Comparison of ENCODE assay signal across 8 mouse cellular contexts in genomic region chrX:142967067-142967466, GRCm38 (mm10). TPM values are rescaled to one million over a fixed set of nuclear protein-coding genes. Genes with fewer than 3 reads are reported as not detected.
DNase-seq lines count a peak whose midpoint lies in the region; ATAC-seq and TF ChIP-seq lines count a peak whose summit lies in the region.

No protein-coding gene starts in this region.

- WGBS in kidney, adult 2 months = 17% methylated on average over 7 of the region's 7 CpGs
- 34% methylated on average over 7 of the region's 7 CpGs for WGBS in bone marrow, adult 2 months
- WGBS in heart, embryonic 16.5 days = 37% methylated on average over 7 of the region's 7 CpGs
- 36% methylated on average over 7 of the region's 7 CpGs for WGBS in liver, embryonic 11.5 days

- H3K4me2 ChIP-seq in heart, embryonic 16.5 days (ENCODE audit: low read depth, low read length) = peak overlapping the region; percentile 70
- H3K4me2 ChIP-seq in liver, embryonic 11.5 days = peak overlapping the region; percentile 58

- no peaks in the 10 kb centered on the region for H3K9me3 ChIP-seq in heart, embryonic 16.5 days (replicated peaks; ENCODE audit: control insufficient read depth, low read length)
- H3K9me3 ChIP-seq in liver, embryonic 11.5 days (ENCODE audit: control insufficient read depth, low read length) = no peaks in the 10 kb centered on the region

- peaks cover 3% of the 10 kb centered on the region; the same call in 1 of the 2 replicates for H3K4me1 ChIP-seq in kidney, adult 2 months (ENCODE audit: control insufficient read depth, insufficient read depth, low read length)
- H3K4me1 ChIP-seq in bone marrow, adult 2 months (ENCODE audit: control insufficient read depth, insufficient read depth, low read length) = no peaks in the 10 kb centered on the region; the same call in 1 of the 2 replicates
- 0 out of 2 replicates have a peak, but pooled peaks cover 2% of the 10 kb centered on the region for H3K4me1 ChIP-seq in heart, embryonic 16.5 days (ENCODE audit: control insufficient read depth, insufficient read depth, low read length)
- H3K4me1 ChIP-seq in liver, embryonic 11.5 days (replicated peaks; ENCODE audit: control insufficient read depth, insufficient read depth, low read length) = no peaks in the 10 kb centered on the region

- H3K27ac ChIP-seq in kidney, adult 2 months (ENCODE audit: insufficient read depth, low read depth, low read length) = no peak overlapping the region
- H3K27ac ChIP-seq in bone marrow, adult 2 months (ENCODE audit: control insufficient read depth, insufficient read depth, low read depth, low read length, poor library complexity) = no peak overlapping the region
- peak overlapping the region; percentile 55 for H3K27ac ChIP-seq in heart, embryonic 16.5 days (ENCODE audit: low read length)
- H3K27ac ChIP-seq in liver, embryonic 11.5 days (ENCODE audit: low read depth, low read length) = peak overlapping the region; percentile 52

- peak overlapping the region; percentile 80 for H3K4me3 ChIP-seq in kidney, adult 2 months (ENCODE audit: insufficient read depth, low read depth, low read length)
- H3K4me3 ChIP-seq in bone marrow, adult 2 months (replicated peaks; ENCODE audit: control insufficient read depth, low read depth, low read length) = peak overlapping the region; percentile 56
- peak overlapping the region; percentile 61 for H3K4me3 ChIP-seq in heart, embryonic 16.5 days (ENCODE audit: low read length)
- H3K4me3 ChIP-seq in liver, embryonic 11.5 days (ENCODE audit: low read depth, low read length) = peak overlapping the region; percentile 78

- DNase-seq in kidney, adult 2 months = peak; percentile 0
- no peak for DNase-seq in kidney, adult 9 months
- DNase-seq in liver, embryonic 11.5 days (ENCODE audit: low spot score) = no peak
- DNase-seq in splenic B cell, adult 2 months (ENCODE audit: low read depth, low spot score) = peak; percentile 8
- DNase-seq in layer of hippocampus, adult 9-10 months (ENCODE audit: low spot score) = no peak
- no peak for DNase-seq in urinary bladder, postnatal 10 days (ENCODE audit: low spot score)

- no peaks in the 10 kb centered on the region for H3K27me3 ChIP-seq in kidney, adult 2 months (replicated peaks; ENCODE audit: control insufficient read depth, insufficient read depth, low read length)
- H3K27me3 ChIP-seq in heart, embryonic 16.5 days (ENCODE audit: control insufficient read depth, insufficient read depth, low read length) = no peaks in the 10 kb centered on the region
- H3K27me3 ChIP-seq in liver, embryonic 11.5 days (replicated peaks; ENCODE audit: control insufficient read depth, insufficient read depth, low read length) = peaks cover 12% of the 10 kb centered on the region
- no peaks in the 10 kb centered on the region for H3K27me3 ChIP-seq in splenic B cell, adult 2 months (ENCODE audit: control insufficient read depth, insufficient read depth, low read length, poor library complexity, severe bottlenecking)

- H3K9ac ChIP-seq in heart, embryonic 16.5 days (ENCODE audit: low read length) = peak overlapping the region; percentile 57
- peak overlapping the region; percentile 48; the same call in 1 of the 2 replicates for H3K9ac ChIP-seq in liver, embryonic 11.5 days (ENCODE audit: low read depth, low read length)

- no peak for TF ChIP-seq CTCF in kidney, adult 2 months (conservative IDR thresholded peaks at IDR 0.05; ENCODE audit: insufficient read depth, insufficient read length, low read depth, low read length)
- no peak for TF ChIP-seq CTCF in bone marrow, adult 2 months (IDR thresholded peaks at IDR 0.05; ENCODE audit: control insufficient read depth, insufficient read depth, low read length)

- no peak for ATAC-seq in heart, embryonic 16.5 days (replicated peaks; ENCODE audit: extremely low read depth, insufficient read depth, low FRiP score)
- no peak for ATAC-seq in liver, embryonic 11.5 days (replicated peaks; ENCODE audit: low FRiP score)

- no peaks in the 10 kb centered on the region for H3K36me3 ChIP-seq in kidney, adult 2 months (ENCODE audit: control insufficient read depth, insufficient read depth, low read length)
- no peaks in the 10 kb centered on the region for H3K36me3 ChIP-seq in heart, embryonic 16.5 days (ENCODE audit: control insufficient read depth, insufficient read depth)
- no peaks in the 10 kb centered on the region for H3K36me3 ChIP-seq in liver, embryonic 11.5 days (ENCODE audit: control insufficient read depth, insufficient read depth, low read length)
- no peaks in the 10 kb centered on the region for H3K36me3 ChIP-seq in splenic B cell, adult 2 months (ENCODE audit: control insufficient read depth, insufficient read depth, low read length, poor library complexity, severe bottlenecking)

- no peak for TF ChIP-seq POLR2A in kidney, adult 2 months (IDR thresholded peaks at IDR 0.05; ENCODE audit: low read depth, low read length)
- no peak for TF ChIP-seq POLR2A in bone marrow, adult 2 months (IDR thresholded peaks at IDR 0.05; ENCODE audit: borderline replicate concordance, control insufficient read depth, low read depth, low read length)

RNA-seq across cellular contexts. Expression of gene Ammecr1, which starts 0.5 kb away (rescaled TPM):
- polyA plus RNA-seq in kidney, adult 2 months (2012; rRNA removed) = 0.31 and 0.47 TPM in 2 replicates
- 6.6 and 12.6 TPM in 2 replicates for polyA plus RNA-seq in bone marrow, adult 2 months (2011; ENCODE audit: insufficient read depth, insufficient read length, low replicate concordance, missing spikeins)
- polyA plus RNA-seq in heart, embryonic 16.5 days (2015; fragmentation: Nextera tagmentation; extraction: Ambion mirVana) = 15.1 and 17.5 TPM in 2 replicates
- 28.6 and 29.2 TPM in 2 replicates for polyA plus RNA-seq in liver, embryonic 11.5 days (2014; fragmentation: Nextera tagmentation; extraction: Ambion mirVana)

Comparison
In these comparisons a context has a peak if more than half of its experiments do, and no peak if none do; other contexts are left out.
1. DNase-seq: peak in kidney, adult 2 months (single experiment) and splenic B cell, adult 2 months (single experiment); none in kidney, adult 9 months (single experiment), liver, embryonic 11.5 days (single experiment), layer of hippocampus, adult 9-10 months (single experiment) and urinary bladder, postnatal 10 days (single experiment).
2. H3K27ac ChIP-seq: peak in heart, embryonic 16.5 days (single experiment) and liver, embryonic 11.5 days (single experiment); none in kidney, adult 2 months (single experiment) and bone marrow, adult 2 months (single experiment).
3. Peak in every context shown above with its lines, with median percentiles within 50 percentile points of each other: H3K4me3 ChIP-seq.